Mouse (Mus musculus) spleen, adult 2 months (tissue): ENCODE data around the gene Smim13.

Experiments used
- CTCF ChIP-seq: fragments of 200-500 bp; IDR thresholded peaks from 2 replicates; pipeline ENCODE4 v1.5.1; 2011; ENCODE audit warnings: mild to moderate bottlenecking, inconsistent platforms; ENCODE audit not compliant: insufficient read depth, insufficient read length, insufficient replicate concordance; ENCODE audit errors: extremely low read depth
- POLR2A ChIP-seq: fragments of 200-500 bp; IDR thresholded peaks from 2 replicates; pipeline ENCODE4 v1.6.1; 2011; ENCODE audit warnings: low read depth, low read length, inconsistent platforms

- TF ChIP-seq POLR2A (no peak), CTCF (no peak)
Measured at GRCm38 (mm10) chr13:41267827-41268408, 18.3 kb downstream of the Smim13 start.
